Mouse (Mus musculus) central nervous system, embryonic 14 days (tissue): ENCODE measurements around the gene Nrsn1. TPM values are rescaled to one million over a fixed set of nuclear protein-coding genes. Genes with fewer than 3 reads are reported as not detected.

Experiments
- polyA plus RNA-seq: library from polyadenylated mRNA; depleted of rRNA; stranded (reverse); fragments of >200 nt; gene quantifications from 2 replicates; pipeline ENCODE4 v1.2.3, GENCODE M21; 2012; rRNA removed

The Nrsn1 gene
- 20.5 and 21.3 TPM in 2 replicates for polyA plus RNA-seq

GRCm38 (mm10) chr13:25270402-25270801 lies at the start of gene Nrsn1:
Gene Nrsn1 (minus strand): TSS chr13:25270502.

Other genes with a start within 250 kb of the Nrsn1 start
- gene Dcdc2a, start 214.5 kb downstream of the Nrsn1 start, polyA plus RNA-seq = 3.1 and 3.2 TPM in 2 replicates